Mouse (Mus musculus) monocyte, adult 2 months (primary cell): ENCODE measurements around the gene Gsg1l2.

ENCODE experiments used
- DNase-seq, 2 experiments: peaks; one replicate each; pipeline ENCODE4 v3.0.0; 2022; ENCODE audit warnings: low spot score in 2 of 2, low read depth in 1 of 2

Gene Gsg1l2

DNA sequence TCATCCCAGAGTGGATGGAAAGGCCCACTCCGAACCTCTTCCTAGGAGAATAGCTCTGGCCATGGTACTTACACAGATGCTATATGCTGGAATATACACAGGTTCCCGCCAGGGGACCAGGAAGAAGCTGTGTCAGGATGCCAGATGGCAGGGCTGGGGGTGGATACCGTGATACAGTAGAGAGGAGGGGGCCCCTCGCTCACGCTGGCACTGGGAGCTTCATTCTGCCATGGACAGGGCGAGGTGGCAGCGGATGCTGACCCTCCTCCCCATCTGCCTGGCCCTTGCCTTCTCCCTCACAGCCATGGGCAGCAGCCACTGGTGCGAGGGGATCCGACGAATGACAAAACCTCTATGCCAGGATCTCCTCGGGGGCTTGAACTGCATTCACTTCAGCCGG is at the start of gene Gsg1l2:
Gene Gsg1l2 (plus strand): TSS at position 230 of the 400 bp plus-strand sequence.
- no peak for DNase-seq

DNA sequence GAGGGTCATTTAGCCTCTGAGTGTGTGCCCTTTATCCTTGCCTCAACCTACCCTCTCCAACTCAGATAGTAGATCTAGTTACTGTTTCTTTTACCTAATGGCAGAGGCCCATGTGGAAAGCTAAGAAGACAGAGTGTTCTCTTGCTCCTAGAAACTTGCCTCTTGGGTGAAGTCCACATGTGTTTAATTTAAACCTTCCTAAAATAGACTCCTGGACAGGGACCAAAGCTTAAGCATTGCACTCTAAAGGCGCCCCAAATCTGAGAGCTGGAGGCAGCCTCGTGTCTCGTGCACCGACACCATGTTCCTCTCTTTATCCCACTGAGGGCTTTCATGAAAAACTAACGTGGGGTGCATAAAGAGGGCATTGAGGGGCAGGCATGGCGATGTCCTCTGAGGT is 47.3 kb upstream of the Gsg1l2 start:
- no peak for DNase-seq

DNA sequence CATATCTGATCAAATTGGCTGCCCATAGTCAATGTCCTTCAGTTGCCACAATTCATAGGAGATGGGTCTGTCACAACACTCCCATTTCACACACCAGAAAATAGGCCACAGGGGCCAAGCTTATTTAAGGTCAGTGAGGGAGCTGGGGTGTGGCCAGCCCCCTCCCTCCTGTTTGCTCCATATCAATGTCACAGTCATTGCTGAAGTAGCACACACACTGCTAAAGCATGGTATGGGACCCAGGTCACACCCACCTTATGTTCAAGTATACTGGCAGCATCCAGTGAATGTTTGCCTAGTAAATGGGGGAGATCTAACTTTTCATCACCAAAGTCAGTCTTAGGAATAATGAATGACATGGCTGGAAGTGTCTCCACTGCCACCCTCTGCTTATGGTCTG is 45.7 kb upstream of the Gsg1l2 start:
- no peak for DNase-seq

DNA sequence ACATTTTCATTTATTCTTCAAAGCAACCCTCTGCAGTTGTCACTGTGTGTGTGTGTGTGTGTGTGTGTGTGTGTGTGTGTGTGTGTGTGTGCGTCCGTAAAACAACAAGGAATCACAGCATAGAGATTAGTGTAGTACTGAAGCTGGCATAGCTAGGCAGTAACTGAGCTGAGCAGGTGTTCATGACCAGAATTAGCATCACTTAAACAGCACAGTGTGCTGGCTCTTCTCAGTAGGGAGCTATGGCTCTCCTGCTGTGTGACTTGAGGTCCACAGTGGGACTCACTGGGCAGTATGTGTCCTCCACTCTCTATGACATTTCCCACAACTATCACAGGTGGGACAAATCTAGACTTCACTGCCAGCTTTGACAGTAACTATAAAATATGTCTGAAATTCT is 43.4 kb upstream of the Gsg1l2 start:
- no peak for DNase-seq

DNA sequence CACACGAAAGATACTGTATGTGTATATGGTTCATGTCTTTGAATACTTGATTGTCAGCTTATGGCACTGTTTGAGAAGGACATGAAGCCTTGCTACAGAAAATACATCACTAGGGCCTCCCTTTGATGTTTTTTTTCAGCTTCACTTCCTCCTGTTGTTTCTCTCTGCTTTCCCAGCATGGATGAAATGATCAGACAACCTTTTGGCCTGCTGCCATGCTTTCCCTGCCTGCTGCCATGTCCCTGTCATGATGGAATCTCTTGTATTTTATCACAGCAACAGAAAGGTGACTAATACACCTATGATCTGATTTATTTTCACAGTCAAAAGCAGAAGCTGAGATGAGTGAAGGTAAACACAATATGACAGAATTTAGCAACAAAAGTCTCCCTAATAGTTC is 40.7 kb upstream of the Gsg1l2 start:
- no peak for DNase-seq

DNA sequence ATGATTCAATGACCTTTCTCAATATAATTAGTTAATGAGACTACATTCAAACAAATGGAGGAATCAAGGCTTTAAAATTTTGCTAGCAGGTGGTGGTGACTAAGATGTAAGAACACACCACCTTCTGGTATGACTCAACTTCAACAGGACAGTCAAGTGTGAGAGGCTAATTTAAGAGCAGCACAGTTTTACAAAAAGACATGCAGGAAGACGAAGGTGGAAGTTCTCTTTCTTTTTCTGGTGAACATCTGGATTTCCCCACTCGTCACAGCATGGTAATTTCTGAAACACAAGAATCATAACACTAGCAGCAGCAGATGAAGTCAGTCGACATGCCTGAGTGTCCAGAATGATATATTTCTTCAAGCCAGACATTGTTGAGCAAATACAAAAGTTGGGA is 39.8 kb upstream of the Gsg1l2 start:
- DNase-seq = no peak

DNA sequence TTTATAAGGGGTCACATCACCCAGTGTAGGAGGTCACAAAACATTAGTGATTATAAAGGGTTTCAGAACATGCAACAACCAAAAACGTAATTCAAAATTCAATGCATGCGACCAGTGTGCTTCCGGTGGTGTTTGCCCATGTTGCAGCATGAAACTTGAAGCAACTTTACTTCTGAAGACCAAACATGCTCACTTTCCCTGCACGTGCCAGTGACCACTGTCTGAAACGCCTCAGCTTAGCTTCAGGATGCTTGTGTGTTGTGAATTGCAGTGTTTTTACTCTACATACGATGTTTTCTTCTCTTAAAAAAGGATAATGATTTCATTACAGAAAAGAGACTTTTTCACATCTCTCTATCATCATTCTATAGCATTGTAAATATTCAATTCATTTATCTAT is 36.1 kb upstream of the Gsg1l2 start:
- DNase-seq = no peak

DNA sequence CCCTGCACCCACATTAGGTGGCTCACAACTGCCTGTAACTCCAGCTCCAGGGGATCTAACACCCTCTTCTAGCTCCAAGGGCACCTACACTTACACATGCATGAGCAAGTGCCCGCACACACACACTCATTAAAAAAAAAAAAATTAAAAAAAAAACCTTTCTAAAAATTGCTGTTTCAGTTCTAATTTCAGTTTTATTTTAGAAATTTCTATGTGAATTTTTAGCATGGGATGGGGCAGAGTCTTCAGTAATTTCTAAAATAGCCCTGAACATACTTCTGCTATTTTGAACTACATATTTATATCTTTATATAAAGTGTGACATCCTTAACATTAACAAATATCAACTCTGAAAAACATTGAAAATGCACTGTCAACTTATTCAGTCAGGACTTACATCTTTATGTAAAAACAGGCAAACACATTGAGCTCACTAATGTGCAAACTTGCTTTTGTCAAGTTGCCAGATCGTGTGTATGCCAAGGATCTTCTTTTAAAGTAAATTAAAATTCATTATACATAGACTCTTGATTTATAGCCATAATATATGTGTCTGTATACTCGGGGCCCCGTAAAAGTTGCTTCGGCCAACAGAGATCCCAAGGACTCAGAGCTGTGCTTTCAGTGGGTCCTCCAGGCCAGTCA is 35.4 kb upstream of the Gsg1l2 start:
- no peak for DNase-seq

DNA sequence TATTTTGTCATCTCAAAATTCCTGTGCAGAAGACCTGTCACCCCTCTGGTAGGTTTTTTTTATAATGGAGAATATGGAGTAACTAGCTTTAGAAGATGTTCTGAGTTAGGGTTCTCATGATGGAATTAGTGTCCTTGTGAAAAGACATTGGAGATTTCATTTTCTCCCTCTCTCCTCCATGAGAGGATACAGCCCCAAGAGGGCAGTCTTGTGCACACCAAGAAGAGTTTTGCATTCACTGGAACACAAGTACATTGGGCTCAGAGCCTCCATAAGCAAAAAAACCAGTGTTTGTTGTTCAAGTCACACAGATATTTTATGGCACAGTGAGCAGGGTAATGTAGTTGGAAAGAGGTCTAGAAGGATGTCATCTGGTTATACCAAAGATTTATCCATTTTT is 32.8 kb upstream of the Gsg1l2 start:
- DNase-seq = no peak

DNA sequence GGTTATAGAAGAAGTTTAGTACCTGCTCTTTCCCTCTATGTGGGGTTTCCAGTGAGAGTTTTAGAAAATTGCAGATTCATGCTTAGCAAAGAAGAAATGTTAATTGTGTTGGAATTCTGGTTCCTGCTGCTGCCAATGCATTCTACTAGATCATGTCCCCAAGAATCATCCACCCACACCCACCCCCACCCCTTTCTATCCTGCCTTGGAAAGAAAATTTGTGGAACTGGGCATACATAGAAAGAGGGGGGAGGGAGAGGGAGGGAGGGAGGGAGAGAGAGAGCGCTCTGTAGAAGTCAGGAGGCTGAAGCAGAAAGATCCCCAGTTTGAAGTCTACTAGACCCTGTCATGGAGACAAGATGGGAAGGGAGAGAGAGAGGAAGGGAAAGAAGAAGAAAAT is 18.1 kb upstream of the Gsg1l2 start:
- DNase-seq = no peak

DNA sequence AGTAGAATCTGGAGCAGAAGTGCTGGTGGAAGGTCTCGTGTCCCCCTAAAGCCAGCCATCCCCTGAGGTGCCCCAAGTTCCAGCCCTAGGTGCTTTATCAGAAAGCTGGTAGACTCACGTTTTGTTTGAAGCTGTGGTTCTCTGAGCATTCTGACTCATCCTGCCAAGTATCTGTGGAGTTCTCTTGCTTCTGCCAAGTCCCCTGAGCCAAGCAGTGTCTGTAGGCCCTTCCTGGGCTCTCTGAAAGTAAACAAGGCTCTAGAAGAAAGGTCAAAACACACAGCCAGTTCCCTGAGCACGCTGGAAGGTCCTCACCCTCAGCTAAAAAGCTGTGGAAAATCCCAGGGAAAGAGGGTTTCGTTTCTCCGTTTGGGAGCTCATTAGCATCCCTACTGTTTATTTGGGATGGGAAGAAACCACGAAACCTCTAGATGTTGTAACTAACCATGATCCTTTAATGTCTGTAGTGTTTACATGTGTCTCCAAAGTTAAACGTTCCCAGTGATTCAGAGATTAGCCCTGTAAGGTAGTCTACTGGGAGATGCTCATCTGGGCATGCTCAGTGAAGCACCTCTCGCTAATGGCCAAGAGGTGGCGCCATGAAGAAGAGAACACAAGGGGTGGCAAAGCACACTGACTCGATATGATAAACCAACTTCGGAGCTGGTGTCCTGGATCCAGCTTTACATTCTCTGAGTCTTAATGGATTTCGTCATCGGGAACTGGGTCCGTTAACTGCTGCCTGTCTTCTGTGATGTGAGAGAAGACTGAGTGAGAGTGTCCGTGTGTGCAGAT is 16.8 kb upstream of the Gsg1l2 start:
- DNase-seq = no peak

DNA sequence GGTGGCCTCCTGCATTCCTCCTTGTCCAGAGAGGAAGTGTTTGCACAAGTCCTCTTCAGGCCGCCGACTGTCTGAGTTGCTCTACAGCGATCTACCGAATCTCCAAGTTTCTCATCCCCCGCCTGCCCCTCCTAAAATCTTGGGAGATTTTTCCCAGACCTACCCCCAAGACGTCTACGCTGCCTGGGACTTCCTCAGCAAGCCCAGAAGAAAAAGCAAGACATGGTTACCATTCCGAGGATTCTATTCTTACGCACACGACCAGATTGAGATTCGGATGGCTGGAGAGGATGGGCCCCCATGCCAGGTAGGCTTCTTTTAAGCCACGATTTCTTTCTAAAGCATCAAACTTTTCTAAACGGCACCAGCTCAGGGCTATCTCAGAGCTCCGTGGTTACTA is 3.4 kb upstream of the Gsg1l2 start, which contains the start of gene Glp2r:
Gene Glp2r (minus strand): TSS at position 101 of the 400 bp plus-strand sequence.
- DNase-seq = no peak

DNA sequence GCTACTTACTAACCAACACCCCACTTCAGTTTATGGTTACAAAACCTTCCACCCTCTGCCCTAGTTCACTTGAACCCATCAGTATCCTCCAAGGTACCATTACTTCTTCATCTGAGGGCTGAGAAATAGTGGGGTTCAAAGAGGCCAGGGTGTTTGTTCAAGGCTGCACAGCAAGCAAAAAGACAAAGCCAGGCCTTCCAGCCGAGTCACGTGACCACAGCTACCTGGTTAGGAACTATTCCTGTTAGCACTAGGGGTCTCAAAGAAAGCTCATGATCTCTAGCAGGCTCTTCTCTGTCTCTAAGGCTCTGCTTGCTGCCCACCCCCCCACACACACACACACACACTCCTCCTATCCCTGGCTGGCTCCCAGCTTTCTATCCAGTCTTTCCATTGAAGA is 2.7 kb upstream of the Gsg1l2 start:
- no peak for DNase-seq

DNA sequence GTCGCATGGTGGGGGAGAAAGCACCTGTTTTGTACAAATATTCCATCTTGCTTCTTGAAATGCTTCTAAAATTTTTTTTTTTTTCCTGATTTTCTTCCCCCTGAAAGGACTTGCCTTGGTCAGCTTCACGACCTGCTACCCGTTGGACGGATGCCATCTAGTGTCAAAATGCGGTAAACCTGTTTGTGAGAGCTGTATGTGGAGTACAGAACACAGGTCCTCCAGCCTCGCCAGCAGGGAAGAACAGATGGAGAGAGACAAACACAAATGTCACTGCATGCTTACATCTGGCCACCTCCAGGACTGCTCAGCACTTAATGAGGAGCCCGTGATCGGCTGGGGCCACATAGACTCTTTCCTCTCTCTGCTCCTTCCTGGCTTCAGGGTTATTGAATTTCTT is 1.8 kb upstream of the Gsg1l2 start:
- no peak for DNase-seq

DNA sequence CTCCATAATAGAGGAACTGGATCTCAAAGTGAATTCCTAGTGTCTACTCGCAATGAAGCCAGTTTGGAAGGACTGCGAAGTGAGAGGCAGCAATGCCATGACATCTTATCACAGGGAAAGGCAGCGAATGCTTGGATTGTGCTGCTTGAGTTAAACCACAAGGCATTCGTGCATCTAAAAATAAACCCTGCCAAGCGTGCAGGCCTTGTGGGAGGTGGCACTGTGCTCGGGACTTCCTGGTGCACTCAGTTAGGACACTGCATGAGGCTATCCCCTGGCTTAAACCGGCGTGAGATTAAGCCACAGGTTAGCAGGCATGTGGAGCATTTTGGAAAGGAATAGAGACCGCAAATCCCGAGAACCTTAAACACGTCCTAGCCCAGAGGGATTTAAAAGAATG is 15.8 kb downstream of the Gsg1l2 start:
- no peak for DNase-seq

DNA sequence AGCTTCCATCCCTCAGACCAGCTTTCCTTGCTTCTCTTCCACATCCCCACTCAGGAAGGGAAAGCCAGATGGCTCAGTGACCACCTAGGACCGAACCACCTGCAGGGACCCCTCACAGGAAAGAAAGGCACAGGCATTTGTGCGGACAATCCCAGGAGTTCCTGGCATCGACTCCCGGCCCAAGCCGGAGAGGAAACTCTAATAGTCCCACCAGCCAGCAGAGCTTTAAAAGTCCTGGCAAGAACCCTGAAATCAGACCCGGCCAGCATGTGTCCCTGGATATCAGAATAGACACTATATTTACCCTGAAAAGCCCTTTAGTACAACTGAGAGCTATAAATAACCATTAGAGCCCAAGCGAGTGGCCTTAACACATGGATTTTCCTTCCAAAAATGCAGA is 23.5 kb downstream of the Gsg1l2 start, which contains the start of gene Dhrs7c:
Gene Dhrs7c (plus strand): TSS at position 257 of the 400 bp plus-strand sequence.
- no peak for DNase-seq

DNA sequence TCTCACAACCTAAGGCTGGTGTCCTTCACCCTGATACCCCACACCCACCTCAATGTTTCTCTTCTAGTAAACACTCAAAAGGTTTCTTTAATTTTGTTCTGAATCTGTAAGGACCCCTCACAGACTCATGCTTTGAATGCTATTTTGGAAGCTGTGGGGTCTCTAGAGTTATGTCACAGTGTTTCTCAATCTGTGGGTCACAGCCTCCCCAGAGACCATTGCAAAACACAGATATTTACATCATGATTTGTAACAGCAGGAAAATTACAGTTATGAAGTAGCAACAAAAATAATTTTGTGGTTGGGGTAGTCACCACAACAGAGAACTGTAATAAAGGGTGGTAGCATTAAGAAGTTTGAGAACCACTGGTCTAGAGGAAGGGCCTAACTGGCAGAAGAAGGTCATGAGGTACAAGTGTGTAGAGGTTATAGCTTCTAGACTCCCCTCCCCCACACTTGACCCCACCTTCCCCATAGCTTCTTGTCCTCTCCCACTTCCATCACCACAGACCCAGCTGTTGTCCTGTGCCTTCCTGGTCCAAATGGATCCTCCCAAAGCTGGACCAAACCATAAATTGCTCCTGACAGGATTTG is 25.8 kb downstream of the Gsg1l2 start:
- no peak for DNase-seq

DNA sequence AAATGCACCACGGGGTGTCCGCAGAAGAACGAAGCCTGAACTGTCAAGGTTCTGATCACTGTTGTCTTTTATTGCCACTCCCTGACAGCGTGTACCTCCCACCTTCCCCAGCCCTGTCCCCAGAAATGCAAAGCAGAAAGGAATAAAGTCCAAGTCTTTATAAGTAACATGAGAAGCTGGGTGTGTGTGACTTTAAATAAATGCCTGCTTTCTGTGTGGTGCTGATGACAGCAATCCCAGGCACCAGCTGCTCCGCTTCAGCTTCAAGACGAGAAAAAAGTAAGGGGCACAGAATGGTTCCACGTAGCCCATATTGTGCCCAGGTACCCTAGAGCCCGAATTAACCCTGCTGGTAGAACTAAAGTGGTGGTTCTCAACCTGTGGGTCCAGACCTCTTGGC is 26.8 kb downstream of the Gsg1l2 start:
- no peak for DNase-seq

DNA sequence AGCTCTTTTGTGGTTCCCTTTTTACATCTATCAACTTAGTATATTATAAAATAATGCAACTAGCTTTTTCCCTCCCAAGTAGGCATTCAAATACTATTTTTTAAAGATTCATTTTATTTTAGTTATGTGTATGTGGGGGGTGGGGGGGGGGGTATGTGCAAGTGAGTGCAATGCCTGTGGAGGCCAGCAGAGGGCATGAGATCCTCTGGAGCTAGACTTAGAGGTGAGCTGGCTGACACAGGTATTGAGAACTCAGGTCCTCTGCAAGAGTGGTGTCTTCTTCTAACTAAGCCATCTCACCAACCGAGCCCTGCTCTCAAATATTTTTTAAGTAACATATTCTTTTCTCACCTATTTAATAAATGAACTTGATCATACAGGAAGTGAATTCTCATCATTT is 31.1 kb downstream of the Gsg1l2 start:
- no peak for DNase-seq

DNA sequence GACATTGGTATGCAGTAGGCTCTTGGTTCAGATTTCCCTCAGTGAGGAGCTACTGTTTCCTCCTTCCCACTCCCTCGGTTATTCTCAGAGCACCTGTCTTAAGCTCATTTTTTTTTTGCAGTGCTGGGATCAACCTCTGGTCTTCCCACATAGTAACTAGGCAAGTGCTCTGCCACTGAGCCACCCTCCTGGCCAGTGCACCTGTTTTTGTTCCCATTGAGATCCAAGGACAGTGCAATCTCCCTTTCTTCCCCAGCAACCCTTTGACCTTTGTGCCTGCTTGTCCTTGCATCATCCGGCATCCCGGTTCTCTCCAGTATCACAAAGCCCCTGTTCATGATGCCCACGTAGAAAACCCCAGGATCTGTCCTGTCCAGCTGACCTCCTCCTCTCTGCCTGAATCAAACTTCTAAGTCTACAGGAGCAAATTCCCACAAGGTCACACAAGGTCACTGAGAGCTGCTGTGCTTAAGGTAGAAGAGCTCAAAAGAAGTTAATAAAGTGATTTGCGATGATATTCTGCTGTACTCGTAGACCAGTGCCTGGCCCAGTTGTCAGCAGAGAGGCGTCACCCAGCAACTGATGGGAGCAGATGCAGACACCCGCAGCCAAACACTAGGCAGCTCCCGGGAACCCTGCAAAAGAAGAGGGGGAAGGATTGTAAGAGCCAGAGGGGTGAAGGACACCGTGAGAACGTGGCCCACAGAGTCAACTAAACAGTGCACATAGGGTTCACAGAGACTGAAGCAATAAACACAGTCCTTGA is 32.6 kb downstream of the Gsg1l2 start:
- DNase-seq = no peak

DNA sequence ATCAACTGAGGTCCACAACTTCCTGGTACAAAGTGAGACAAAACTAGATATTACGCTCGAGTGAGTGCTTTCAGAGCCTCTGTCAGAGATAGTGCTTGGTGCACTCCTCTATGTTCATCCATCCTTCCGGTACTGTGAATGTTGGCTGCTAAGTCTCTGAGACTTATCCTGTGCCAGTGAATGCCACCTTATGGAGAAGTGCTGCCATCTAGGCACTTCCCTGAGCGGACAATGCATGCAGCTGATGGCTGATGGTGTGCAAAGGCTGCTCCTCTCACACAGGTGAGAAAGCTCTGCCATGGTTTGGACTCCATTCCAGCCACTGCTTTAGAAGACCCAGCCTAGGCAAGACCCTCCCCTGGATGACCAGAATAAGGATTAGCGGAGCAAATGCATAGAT is 33.6 kb downstream of the Gsg1l2 start:
- no peak for DNase-seq

DNA sequence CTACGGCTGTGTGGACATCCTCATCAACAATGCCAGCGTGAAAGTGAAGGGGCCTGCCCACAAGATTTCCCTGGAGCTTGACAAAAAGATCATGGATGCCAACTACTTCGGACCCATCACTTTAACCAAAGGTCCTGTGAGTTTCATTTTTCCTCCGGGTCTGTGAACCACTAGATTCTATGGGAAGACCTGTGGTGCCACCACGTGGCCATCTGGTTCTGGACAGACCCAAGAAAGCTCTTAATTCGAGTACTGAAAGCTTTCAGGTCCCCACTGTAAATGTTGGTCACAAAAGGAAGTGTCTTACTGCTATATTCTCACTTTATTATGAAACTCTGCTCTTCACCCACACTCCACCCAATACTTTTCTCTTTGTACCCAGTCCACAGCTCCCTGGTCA is 37.1 kb downstream of the Gsg1l2 start:
- no peak for DNase-seq
